Mouse (Mus musculus) olfactory bulb, adult 2 months (tissue): Measurements from ENCODE around the gene Bmp2.

ENCODE experiments used
- CTCF ChIP-seq: fragments of 200-500 bp; IDR thresholded peaks from 2 replicates; pipeline ENCODE4 v1.5.1; 2012; ENCODE audit warnings: low read depth, mild to moderate bottlenecking, low read length, moderate library complexity; ENCODE audit not compliant: insufficient read depth
- POLR2A ChIP-seq: fragments of 200-500 bp; IDR thresholded peaks from 2 replicates; pipeline ENCODE4 v1.6.1; 2012; ENCODE audit warnings: mild to moderate bottlenecking, low read depth, low read length, moderate library complexity; ENCODE audit not compliant: insufficient read depth

DNA sequence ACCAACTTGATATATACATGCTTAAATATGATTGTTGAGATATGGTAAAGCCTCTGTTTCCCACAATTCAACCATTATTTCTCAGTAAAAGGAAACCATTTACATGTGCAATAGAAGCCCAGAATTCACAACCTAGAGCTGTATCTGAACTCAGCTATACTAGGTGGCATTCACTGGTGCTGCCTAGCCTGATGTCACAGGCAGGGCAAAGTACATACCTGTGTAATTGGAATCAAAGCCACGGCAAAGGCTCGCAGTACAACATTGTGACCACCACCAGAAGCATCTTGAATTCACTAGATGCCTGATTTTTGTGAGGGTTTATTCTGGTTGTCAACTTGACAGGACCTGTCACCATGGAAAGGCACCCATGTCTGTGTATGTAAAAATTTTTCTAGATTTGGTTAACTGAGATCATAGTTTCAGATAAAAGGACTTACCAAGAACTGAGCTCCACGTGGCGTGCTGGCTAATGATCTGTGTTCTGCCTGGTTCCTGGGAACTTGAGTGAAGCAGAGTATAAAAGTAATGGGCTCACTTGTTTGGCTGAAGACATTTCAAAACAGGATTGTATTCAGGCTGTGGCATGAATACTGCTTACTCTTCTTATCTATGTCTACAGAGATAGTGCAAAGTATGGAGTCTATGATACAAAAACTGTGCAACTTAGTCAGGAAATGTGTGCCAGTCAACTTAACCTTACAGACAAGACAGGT, 35.5 kb upstream of the Bmp2 start:
- TF ChIP-seq POLR2A (no peak), CTCF (no peak)
